Mouse (Mus musculus): ENCODE measurements at regions not wholly inside any gene's neighbourhood (a gene's known extent, or its start where the extent isn't known, plus 50 kb on each side); places are given as distances from the start of the nearest gene placed in this dataset.

GRCm38 (mm10) chr10:19091110-19091509 is 75.7 kb upstream of the Tnfaip3 start:
- no peak for TF ChIP-seq CTCF (IDR thresholded peaks at IDR 0.05; ENCODE audit: low read depth)
- TF ChIP-seq EP300 (IDR thresholded peaks at IDR 0.05; ENCODE audit: low read depth), result no peak
